19 mouse cellular contexts compared by ENCODE assay signal in genomic region chr5:75623520-75623919, GRCm38 (mm10). TPM values are rescaled to one million over a fixed set of nuclear protein-coding genes. Genes with fewer than 3 reads are reported as not detected.
DNase-seq lines count a peak whose midpoint lies in the region; ATAC-seq and TF ChIP-seq lines count a peak whose summit lies in the region.
"Had no signal": no experiment of that assay in that cellular context is flagged by ENCODE, and none has a peak within 500 bp of the region (broad histone marks: within the 10 kb centered on the region; RNA-seq: fewer than 3 reads in every experiment).

No protein-coding gene starts in this region.

- DNase-seq in 416B (ENCODE audit: low read depth) (peak; percentile 43), MEL-GATA-1-ER (ENCODE audit: extremely low read depth, low read depth) (peak; percentile 17)
- DNase-seq in liver, embryonic 14.5 days (ENCODE audit: low read depth in 3 of 3, low spot score in 3 of 3) = no peak
- no peak for DNase-seq in midbrain, embryonic 14.5 days
- no peak for DNase-seq in layer of hippocampus, adult 8-10 months (ENCODE audit: low spot score in 2 of 2)
- no peak for DNase-seq in thymus, postnatal 0 days (ENCODE audit: low spot score)
- DNase-seq: adrenal gland, postnatal 25 days; cerebellum, adult 2 months; cerebellum, postnatal 10 days; forebrain, postnatal 0 days; gastrocnemius, postnatal 25 days; heart, postnatal 36 days had no signal

- TF ChIP-seq EP300 in liver, embryonic 14.5 days (IDR thresholded peaks at IDR 0.05; ENCODE audit: low read depth) = no peak

- H3K4me1 ChIP-seq in liver, embryonic 14.5 days (replicated peaks; ENCODE audit: control insufficient read depth in 2 of 2, insufficient read depth in 2 of 2, low read length in 1 of 2) = peaks cover 3 to 18% of the 10 kb centered on the region in 2 experiments
- peaks cover 8% of the 10 kb centered on the region for H3K4me1 ChIP-seq in midbrain, embryonic 14.5 days (ENCODE audit: control insufficient read depth, insufficient read depth, low read length)
- H3K4me1 ChIP-seq: heart, embryonic 13.5 days had no signal

- no peak overlapping the region for H3K4me3 ChIP-seq in liver, embryonic 14.5 days (ENCODE audit: insufficient read depth in 1 of 2, low read depth in 2 of 2, low read length in 2 of 2)
- H3K4me3 ChIP-seq in midbrain, embryonic 14.5 days (replicated peaks; ENCODE audit: low read depth, low read length) = no peak overlapping the region
- H3K4me3 ChIP-seq: embryonic facial prominence, embryonic 10.5 days; forebrain, embryonic 13.5 days; heart, embryonic 13.5 days; hindbrain, embryonic 12.5 days had no signal

- ATAC-seq in liver, embryonic 14.5 days (ENCODE audit: insufficient read depth) = no peak
- ATAC-seq in megakaryocyte progenitor cell, adult 5-6 weeks (replicated peaks; ENCODE audit: poor library complexity) = peak; percentile 11; the same call in 1 of the 2 replicates
- no peak for ATAC-seq in midbrain, embryonic 14.5 days (ENCODE audit: low FRiP score, low TSS enrichment)
- ATAC-seq: activated CD4-positive, CD25-positive, alpha-beta regulatory T cell, adult 4 months; forebrain, embryonic 13.5 days; forebrain, postnatal 0 days; hindbrain, embryonic 16.5 days had no signal

- H3K9me3 ChIP-seq in liver, embryonic 14.5 days (ENCODE audit: control insufficient read depth, low read length) = no peaks in the 10 kb centered on the region
- H3K9me3 ChIP-seq in midbrain, embryonic 14.5 days (ENCODE audit: control insufficient read depth, low read length) = no peaks in the 10 kb centered on the region
- H3K9me3 ChIP-seq: embryonic facial prominence, embryonic 10.5 days; forebrain, embryonic 13.5 days; heart, embryonic 13.5 days; hindbrain, embryonic 12.5 days had no signal

- H3K9ac ChIP-seq in liver, embryonic 14.5 days (replicated peaks) = no peak overlapping the region
- H3K9ac ChIP-seq in midbrain, embryonic 14.5 days (replicated peaks; ENCODE audit: low read length) = no peak overlapping the region
- H3K9ac ChIP-seq: forebrain, embryonic 13.5 days; forebrain, postnatal 0 days; heart, embryonic 13.5 days; hindbrain, embryonic 12.5 days had no signal

- no peaks in the 10 kb centered on the region for H3K36me3 ChIP-seq in liver, embryonic 14.5 days (replicated peaks; ENCODE audit: control insufficient read depth, insufficient read depth, low read depth)
- peaks cover 20% of the 10 kb centered on the region for H3K36me3 ChIP-seq in midbrain, embryonic 14.5 days (ENCODE audit: control insufficient read depth, insufficient read depth, low read length)

- H3K4me2 ChIP-seq in liver, embryonic 14.5 days (ENCODE audit: low read depth) = peak overlapping the region; percentile 46
- H3K4me2 ChIP-seq in midbrain, embryonic 14.5 days (ENCODE audit: low read length) = no peak overlapping the region
- H3K4me2 ChIP-seq: forebrain, embryonic 13.5 days; heart, embryonic 13.5 days; hindbrain, embryonic 12.5 days had no signal

- H3K27me3 ChIP-seq in liver, embryonic 14.5 days (ENCODE audit: control insufficient read depth, insufficient read depth, low read length) = no peaks in the 10 kb centered on the region
- H3K27me3 ChIP-seq in midbrain, embryonic 14.5 days (ENCODE audit: control insufficient read depth, insufficient read depth, low read length) = no peaks in the 10 kb centered on the region
- H3K27me3 ChIP-seq: forebrain, embryonic 13.5 days; heart, embryonic 13.5 days; hindbrain, embryonic 12.5 days had no signal

- no peak for TF ChIP-seq CTCF in liver, embryonic 14.5 days (IDR thresholded peaks at IDR 0.05; ENCODE audit: low read depth)

- 90% methylated on average over 1 of the region's 1 CpGs for WGBS in liver, embryonic 14.5 days (ENCODE audit: insufficient replicate concordance)
- 90% methylated on average over 1 of the region's 1 CpGs for WGBS in midbrain, embryonic 14.5 days

- no peak overlapping the region for H3K27ac ChIP-seq in liver, embryonic 14.5 days
- H3K27ac ChIP-seq in midbrain, embryonic 14.5 days (replicated peaks; ENCODE audit: low read depth, low read length) = no peak overlapping the region
- H3K27ac ChIP-seq: embryonic facial prominence, embryonic 10.5 days; forebrain, embryonic 13.5 days; heart, embryonic 13.5 days; hindbrain, embryonic 12.5 days had no signal

RNA-seq across cellular contexts. Expression of gene Kit, which starts 48.8 kb away (rescaled TPM):
- 9.1 and 11.0 TPM in 2 replicates for polyA plus RNA-seq in liver, embryonic 14.5 days (2012; rRNA removed)
- 12.4 and 13.4 TPM in 2 replicates for polyA plus RNA-seq in liver, embryonic 14.5 days (2014; fragmentation: Nextera tagmentation; extraction: Ambion mirVana)
- 170 and 204 TPM in 2 replicates for total RNA-seq in megakaryocyte progenitor cell, adult 5-6 weeks (2015)
- 88.1 and 106 TPM in 2 replicates for total RNA-seq in megakaryocyte progenitor cell, adult 5-6 weeks (2017)
- polyA plus RNA-seq in midbrain, embryonic 14.5 days (2014; fragmentation: Nextera tagmentation; extraction: Ambion mirVana) = 34.3 and 41.1 TPM in 2 replicates
- 10 to 100 TPM; 70.5 to 88.4 (median 75.1) TPM for total RNA-seq in layer of hippocampus, adult 8-10 months (2022)
- polyA plus RNA-seq in thymus, postnatal 0 days (2015; fragmentation: Nextera tagmentation; extraction: Ambion mirVana) = 8.4 and 9.6 TPM in 2 replicates

Comparison
In these comparisons a context has a peak if more than half of its experiments do, and no peak if none do; other contexts are left out.
1. DNase-seq: peak in 416B (single experiment) and MEL-GATA-1-ER (single experiment); none in liver, embryonic 14.5 days (0 of 3), midbrain, embryonic 14.5 days (single experiment), layer of hippocampus, adult 8-10 months (0 of 2) and thymus, postnatal 0 days (single experiment).